8 mouse cellular contexts compared by ENCODE assay signal in genomic region chr2:31258609-31259366, GRCm38 (mm10). TPM values are rescaled to one million over a fixed set of nuclear protein-coding genes. Genes with fewer than 3 reads are reported as not detected.
DNase-seq lines count a peak whose midpoint lies in the region; ATAC-seq lines count a peak whose summit lies in the region.

No protein-coding gene starts in this region.

- peak; percentile 31; the same call in 1 of the 2 replicates for ATAC-seq in embryonic facial prominence, embryonic 12.5 days (ENCODE audit: insufficient number of reproducible peaks, insufficient read depth, low FRiP score, low TSS enrichment)
- ATAC-seq in limb, embryonic 15.5 days (ENCODE audit: insufficient number of reproducible peaks, low FRiP score, low TSS enrichment, low read depth) = peak; percentile 70
- ATAC-seq in midbrain, embryonic 16.5 days = peak; percentile 18; the same call in 1 of the 2 replicates

- H3K9me3 ChIP-seq in embryonic facial prominence, embryonic 12.5 days = no peaks in the 10 kb centered on the region
- H3K9me3 ChIP-seq in heart, embryonic 10.5 days = no peaks in the 10 kb centered on the region
- H3K9me3 ChIP-seq in limb, embryonic 15.5 days = no peaks in the 10 kb centered on the region
- H3K9me3 ChIP-seq in midbrain, embryonic 16.5 days (replicated peaks; ENCODE audit: control insufficient read depth, low read length, poor library complexity, severe bottlenecking) = no peaks in the 10 kb centered on the region

- H3K4me2 ChIP-seq in embryonic facial prominence, embryonic 12.5 days (replicated peaks) = peak overlapping the region; percentile 61
- H3K4me2 ChIP-seq in limb, embryonic 15.5 days = peak overlapping the region; percentile 86
- peak overlapping the region; percentile 55 for H3K4me2 ChIP-seq in midbrain, embryonic 16.5 days (ENCODE audit: low read length)

- H3K36me3 ChIP-seq in embryonic facial prominence, embryonic 12.5 days = no peaks in the 10 kb centered on the region
- peaks cover 6% of the 10 kb centered on the region; the same call in 1 of the 2 replicates for H3K36me3 ChIP-seq in heart, embryonic 10.5 days
- H3K36me3 ChIP-seq in limb, embryonic 15.5 days = no peaks in the 10 kb centered on the region
- no peaks in the 10 kb centered on the region for H3K36me3 ChIP-seq in midbrain, embryonic 16.5 days (ENCODE audit: control insufficient read depth, insufficient read depth, low read length)

- peaks cover 60% of the 10 kb centered on the region for H3K4me1 ChIP-seq in embryonic facial prominence, embryonic 12.5 days
- peaks cover 97% of the 10 kb centered on the region for H3K4me1 ChIP-seq in heart, embryonic 10.5 days
- peaks cover 78% of the 10 kb centered on the region for H3K4me1 ChIP-seq in limb, embryonic 15.5 days
- peaks cover 60% of the 10 kb centered on the region for H3K4me1 ChIP-seq in midbrain, embryonic 16.5 days (ENCODE audit: control insufficient read depth, insufficient read depth, low read length)

- peak; percentile 72 for DNase-seq in A20 (ENCODE audit: low read depth, low spot score)
- DNase-seq in adrenal gland, postnatal 25 days = peak; percentile 81
- peak; percentile 92 for DNase-seq in heart, embryonic 10.5 days (ENCODE audit: low spot score)
- DNase-seq in kidney, adult 9 months = peak; percentile 85
- peak; percentile 26 to 69 for DNase-seq in spleen, postnatal 10 days (ENCODE audit: low spot score in 2 of 2)

- WGBS in embryonic facial prominence, embryonic 12.5 days = 11% methylated on average over 22 of the region's 22 CpGs
- WGBS in heart, embryonic 10.5 days = 8% methylated on average over 22 of the region's 22 CpGs
- WGBS in limb, embryonic 15.5 days = 15% methylated on average over 22 of the region's 22 CpGs
- 9% methylated on average over 21 of the region's 22 CpGs for WGBS in midbrain, embryonic 16.5 days

- H3K9ac ChIP-seq in embryonic facial prominence, embryonic 12.5 days = peak overlapping the region; percentile 44; the same call in 1 of the 2 replicates
- peak overlapping the region; percentile 12; the same call in 1 of the 2 replicates for H3K9ac ChIP-seq in limb, embryonic 15.5 days
- peak overlapping the region; percentile 54 for H3K9ac ChIP-seq in midbrain, embryonic 16.5 days (ENCODE audit: low read depth, low read length)

- peak overlapping the region; percentile 39 for H3K4me3 ChIP-seq in embryonic facial prominence, embryonic 12.5 days
- peak overlapping the region; percentile 59 for H3K4me3 ChIP-seq in heart, embryonic 10.5 days
- H3K4me3 ChIP-seq in limb, embryonic 15.5 days = peak overlapping the region; percentile 49
- H3K4me3 ChIP-seq in midbrain, embryonic 16.5 days (ENCODE audit: low read depth, low read length) = peak overlapping the region; percentile 27

- H3K27ac ChIP-seq in embryonic facial prominence, embryonic 12.5 days = peak overlapping the region; percentile 48
- H3K27ac ChIP-seq in heart, embryonic 10.5 days = peak overlapping the region; percentile 90
- H3K27ac ChIP-seq in limb, embryonic 15.5 days = peak overlapping the region; percentile 77
- no peak overlapping the region for H3K27ac ChIP-seq in midbrain, embryonic 16.5 days (ENCODE audit: low read length)

- no peaks in the 10 kb centered on the region for H3K27me3 ChIP-seq in embryonic facial prominence, embryonic 12.5 days
- H3K27me3 ChIP-seq in heart, embryonic 10.5 days (ENCODE audit: insufficient read depth, poor library complexity, severe bottlenecking) = no peaks in the 10 kb centered on the region
- H3K27me3 ChIP-seq in limb, embryonic 15.5 days = no peaks in the 10 kb centered on the region
- H3K27me3 ChIP-seq in midbrain, embryonic 16.5 days (ENCODE audit: control insufficient read depth, insufficient read depth, low read depth, low read length) = no peaks in the 10 kb centered on the region

RNA-seq across cellular contexts. Expression of gene Ncs1, which starts 13.2 kb away (rescaled TPM):
- total RNA-seq in adrenal gland, postnatal 25 days (2021) = 2.9 and 4.1 TPM in 2 replicates
- polyA plus RNA-seq in embryonic facial prominence, embryonic 12.5 days (2016; fragmentation: Nextera tagmentation; extraction: Ambion mirVana) = 54.4 and 59.2 TPM in 2 replicates
- polyA plus RNA-seq in heart, embryonic 10.5 days (2016; fragmentation: Nextera tagmentation; extraction: Ambion mirVana) = 44.7 and 51.8 TPM in 2 replicates
- polyA plus RNA-seq in limb, embryonic 15.5 days (2015; fragmentation: Nextera tagmentation; extraction: Ambion mirVana) = 32.3 and 33.9 TPM in 2 replicates
- 148 and 164 TPM in 2 replicates for polyA plus RNA-seq in midbrain, embryonic 16.5 days (2015; fragmentation: Nextera tagmentation; extraction: Ambion mirVana)

RNA-seq across cellular contexts. Expression of gene Hmcn2, which starts 55.4 kb away (rescaled TPM):
- total RNA-seq in adrenal gland, postnatal 25 days (2021) = 0.76 and 1.9 TPM in 2 replicates
- 0.09 and 0.18 TPM in 2 replicates for polyA plus RNA-seq in embryonic facial prominence, embryonic 12.5 days (2016; fragmentation: Nextera tagmentation; extraction: Ambion mirVana)
- 0.33 and 0.52 TPM in 2 replicates for polyA plus RNA-seq in heart, embryonic 10.5 days (2016; fragmentation: Nextera tagmentation; extraction: Ambion mirVana)
- polyA plus RNA-seq in limb, embryonic 15.5 days (2015; fragmentation: Nextera tagmentation; extraction: Ambion mirVana) = 0.32 and 0.74 TPM in 2 replicates
- 0.16 and 0.18 TPM in 2 replicates for polyA plus RNA-seq in midbrain, embryonic 16.5 days (2015; fragmentation: Nextera tagmentation; extraction: Ambion mirVana)

Comparison
In these comparisons a context has a peak if more than half of its experiments do, and no peak if none do; other contexts are left out.
1. ATAC-seq: peak in every context shown above with its lines; median percentile 70 in limb, embryonic 15.5 days; 31 in embryonic facial prominence, embryonic 12.5 days; 18 in midbrain, embryonic 16.5 days.